Mouse (Mus musculus): Measurements from ENCODE around the gene Bod1.

- TF ChIP-seq NANOG (IDR thresholded peaks at IDR 0.05; ENCODE audit: borderline replicate concordance, low read length) = no peak
- TF ChIP-seq CTCF (conservative IDR thresholded peaks at IDR 0.05; ENCODE audit: low read length) = no peak
Measured at GRCm38 (mm10) chr11:31617236-31617635, 54.4 kb downstream of the Bod1 start.
